Mouse (Mus musculus) v-Abl transformed pro-B cells (cell line): ENCODE measurements around the gene B3galt5.

ENCODE experiments used
- in situ Hi-C, 2 experiments: fragments of 400-800 bp; cut with MboI; formaldehyde crosslinking; loops; one replicate each; pipeline ENCODE4 v1.15.1; 2025; ENCODE audit not compliant: unreplicated experiment in 2 of 2

The B3galt5 gene

DNA sequence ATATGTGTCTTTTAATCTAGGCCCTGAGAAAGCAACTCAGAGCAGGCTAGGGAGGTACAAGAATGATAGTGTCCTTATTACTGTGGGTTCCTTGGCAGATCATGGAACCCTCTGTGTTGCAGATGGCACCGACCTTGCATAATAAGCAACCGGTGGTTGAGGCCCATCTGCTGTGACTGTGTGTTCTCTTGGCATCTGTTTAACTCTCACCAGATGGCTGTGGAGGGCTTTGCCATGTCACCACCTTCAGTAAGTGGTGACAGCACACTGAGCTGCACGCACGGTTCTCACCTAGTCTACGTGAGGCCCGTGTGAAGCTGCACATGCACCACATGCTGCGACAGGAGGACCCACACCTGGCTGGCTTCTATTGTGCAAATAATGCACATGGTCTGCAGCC lies 14.0 kb downstream of the B3galt5 start:
- in situ Hi-C loops: loop anchor here (25.0 kb wide), 2 partner anchors 213 to 1038 kb away; partner anchors contain the start of gene Pcp4 (in 2 of the 2)

DNA sequence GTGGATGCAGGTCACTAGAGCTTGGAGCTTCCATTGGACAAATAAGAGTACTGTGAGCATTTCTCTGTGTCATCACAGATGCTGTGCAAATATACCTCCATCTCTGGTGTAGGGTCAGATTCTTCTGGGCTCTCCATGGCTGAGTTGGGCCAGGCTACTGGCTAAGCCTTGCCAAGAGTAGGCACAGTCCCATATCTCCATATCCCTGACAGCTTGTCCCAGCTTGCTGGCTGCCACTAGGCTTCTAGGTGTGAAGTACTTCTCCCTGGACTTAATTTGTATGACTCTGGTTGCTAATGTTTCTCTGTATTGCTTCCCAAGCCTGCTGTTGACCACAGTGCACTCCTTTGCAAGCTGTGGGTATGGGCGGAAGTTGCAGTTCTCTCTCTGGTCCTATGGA lies 16.5 kb downstream of the B3galt5 start:
- in situ Hi-C loops: no loop called here

DNA sequence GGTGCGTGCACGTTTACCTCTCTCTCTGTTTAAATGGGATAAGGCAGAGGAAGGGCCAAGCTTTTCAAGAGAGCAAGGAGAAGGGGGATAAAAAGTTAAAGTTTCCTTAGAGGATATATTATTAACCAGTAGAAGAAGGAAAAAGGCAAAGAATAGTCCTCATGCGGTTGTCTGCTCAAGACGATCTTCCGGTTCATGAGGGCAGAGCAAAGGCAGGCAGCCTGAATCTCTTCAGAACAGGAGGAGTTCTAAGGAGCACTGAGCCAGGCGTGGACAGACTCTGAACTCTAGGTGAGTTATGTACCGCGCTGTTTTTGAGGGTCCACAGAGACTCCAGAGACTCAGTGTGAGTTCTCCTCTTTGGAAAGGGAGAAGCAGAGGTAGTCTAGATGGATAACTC lies 22.8 kb downstream of the B3galt5 start:
- in situ Hi-C loops: no loop called here

DNA sequence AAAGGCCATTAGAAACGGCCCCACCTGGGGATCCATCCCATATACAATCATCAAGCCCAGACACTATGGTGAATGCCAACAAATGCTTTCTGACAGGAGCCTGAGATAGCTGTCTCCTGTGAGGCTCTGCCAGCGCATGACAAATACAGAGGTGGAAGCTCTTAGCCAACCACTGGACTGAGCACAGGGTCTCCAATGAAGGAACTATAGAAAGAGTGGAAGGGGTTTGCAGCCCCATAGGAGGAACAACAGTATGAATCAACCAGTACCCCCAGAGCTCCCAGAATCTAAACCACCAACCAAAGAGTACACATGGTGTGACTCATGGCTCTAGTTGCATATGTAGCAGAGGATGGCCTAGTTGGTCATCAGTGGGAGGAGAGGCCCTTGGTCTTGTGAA lies 36.1 kb downstream of the B3galt5 start:
- in situ Hi-C loops: no loop called here

DNA sequence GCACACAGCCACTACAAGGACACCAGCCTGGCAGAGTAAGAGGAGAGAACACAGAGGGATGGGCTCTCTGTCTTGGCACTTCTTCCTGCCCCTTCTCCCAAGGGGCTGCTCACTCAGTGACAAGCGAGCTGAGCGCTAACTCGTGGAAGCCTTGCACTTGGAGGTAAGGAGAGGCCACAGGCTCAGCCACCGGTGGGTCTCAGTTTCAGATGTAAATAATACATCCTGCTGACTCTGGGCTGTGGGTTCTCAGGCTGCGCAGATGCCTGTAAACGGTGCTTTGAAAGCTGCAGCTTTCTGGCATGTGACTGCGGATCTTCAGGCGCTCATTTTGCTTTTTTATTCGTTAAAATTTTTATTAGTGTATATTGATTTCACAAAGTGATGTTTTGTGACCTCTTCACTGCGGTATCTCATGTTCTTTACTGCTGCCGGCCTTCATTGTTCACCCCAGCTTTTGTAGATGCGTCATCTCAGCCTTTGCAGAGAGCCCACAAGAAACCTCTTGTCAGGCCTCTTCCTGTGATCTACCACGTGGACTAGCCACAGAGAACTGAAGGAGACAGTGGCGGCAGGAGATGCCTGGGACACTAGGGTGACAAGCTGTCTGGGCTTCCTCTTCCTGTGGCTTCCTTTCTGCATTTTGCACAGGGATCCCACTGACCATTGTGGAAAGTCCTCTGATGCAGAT lies 37.5 kb downstream of the B3galt5 start:
- in situ Hi-C loops: no loop called here

DNA sequence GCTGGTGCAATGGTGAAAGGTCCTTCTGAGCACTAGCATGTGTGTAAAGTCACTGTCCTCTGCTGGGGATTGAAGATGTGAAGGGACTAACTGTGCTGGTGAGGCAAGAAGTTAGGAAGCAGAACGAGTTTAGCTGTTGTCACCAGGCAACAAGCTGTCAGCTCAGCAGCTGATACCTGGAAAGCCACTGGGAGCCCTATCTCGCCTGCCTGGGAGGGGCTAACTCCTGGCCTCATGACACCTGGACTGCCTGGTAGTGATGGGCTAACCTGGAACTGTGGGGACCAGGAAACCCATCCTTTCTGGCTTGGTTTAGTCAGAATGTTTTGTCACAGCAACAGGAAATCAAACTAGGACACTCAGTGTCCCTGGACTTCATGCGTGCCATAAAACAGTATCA lies 41.0 kb downstream of the B3galt5 start:
- in situ Hi-C loops: no loop called here

DNA sequence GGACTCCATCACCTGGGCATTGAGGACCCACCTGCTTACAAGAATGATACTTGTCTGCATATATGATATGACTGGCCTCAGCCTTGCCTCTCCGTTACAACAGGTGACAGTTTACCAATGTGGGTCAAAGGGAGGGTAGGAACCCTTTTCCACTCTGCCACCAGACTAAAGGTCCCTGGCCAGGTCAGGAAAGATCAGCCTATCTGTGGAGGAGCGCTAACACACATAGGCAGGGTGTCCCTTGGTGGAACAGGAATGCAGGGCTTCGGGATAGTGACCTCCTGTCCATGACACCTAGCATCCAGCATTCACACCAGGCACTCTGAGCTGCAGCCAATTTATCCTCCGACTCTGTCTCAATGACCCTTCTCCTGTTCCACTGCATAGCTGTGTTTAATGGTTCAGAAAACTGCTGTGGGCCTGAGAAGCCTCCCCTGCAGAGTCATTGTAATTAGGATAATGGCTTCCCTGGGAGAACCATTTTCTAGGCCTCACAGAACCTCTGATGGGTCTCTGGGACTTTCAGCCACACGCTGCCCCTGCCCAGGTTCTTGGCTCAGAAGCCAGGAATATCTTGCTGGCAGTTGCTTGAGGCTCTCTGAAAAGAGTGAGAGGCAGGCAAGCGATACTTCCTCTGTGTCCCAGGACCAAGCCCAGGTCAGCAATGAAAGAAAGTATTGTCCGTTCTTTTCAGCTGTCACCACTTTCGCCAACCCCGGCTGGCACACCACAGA lies 43.1 kb downstream of the B3galt5 start:
- in situ Hi-C loops: no loop called here

DNA sequence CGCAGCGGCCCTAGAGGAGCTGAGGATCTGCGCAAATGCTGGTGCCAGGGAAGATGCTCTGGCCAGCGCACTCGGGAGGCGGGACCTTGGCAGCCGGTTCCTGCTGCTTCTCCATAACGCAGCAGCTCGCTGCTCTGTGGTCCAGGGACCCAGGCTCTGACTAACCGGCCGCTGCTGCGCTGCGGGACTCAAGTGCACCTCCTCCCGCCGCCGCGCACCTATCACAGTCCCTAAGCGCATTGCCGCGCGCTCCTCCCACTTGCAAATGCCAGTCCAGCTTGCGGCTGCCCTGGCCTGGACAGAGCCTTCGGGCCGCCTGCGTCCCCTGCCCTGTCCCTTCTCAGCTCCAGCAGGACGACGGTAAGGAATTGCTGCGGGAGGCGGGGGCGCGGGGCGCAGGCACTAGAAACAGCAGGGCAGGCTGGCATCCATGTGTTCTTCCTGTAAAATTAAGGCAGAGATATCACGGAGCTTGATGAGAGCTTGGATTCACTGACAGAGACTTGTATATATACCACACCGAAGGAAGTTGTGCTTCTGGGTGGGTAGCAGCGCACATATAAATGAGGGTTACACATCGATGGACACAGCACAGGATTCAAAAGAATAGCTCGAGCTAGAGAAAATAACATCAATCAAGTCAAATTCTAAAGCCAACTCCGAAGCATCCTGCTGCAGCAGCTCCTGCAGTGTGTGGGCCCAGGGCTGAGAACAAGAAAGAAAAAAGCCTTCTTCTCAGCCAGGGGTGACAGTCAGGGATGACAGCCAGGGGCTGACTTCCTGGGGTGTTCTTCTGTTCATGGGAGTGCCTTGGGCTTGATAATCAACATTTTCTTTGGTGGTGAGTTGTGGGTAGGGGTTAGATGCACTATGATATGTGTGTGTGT lies 45.4 kb downstream of the B3galt5 start:
- in situ Hi-C loops: no loop called here

DNA sequence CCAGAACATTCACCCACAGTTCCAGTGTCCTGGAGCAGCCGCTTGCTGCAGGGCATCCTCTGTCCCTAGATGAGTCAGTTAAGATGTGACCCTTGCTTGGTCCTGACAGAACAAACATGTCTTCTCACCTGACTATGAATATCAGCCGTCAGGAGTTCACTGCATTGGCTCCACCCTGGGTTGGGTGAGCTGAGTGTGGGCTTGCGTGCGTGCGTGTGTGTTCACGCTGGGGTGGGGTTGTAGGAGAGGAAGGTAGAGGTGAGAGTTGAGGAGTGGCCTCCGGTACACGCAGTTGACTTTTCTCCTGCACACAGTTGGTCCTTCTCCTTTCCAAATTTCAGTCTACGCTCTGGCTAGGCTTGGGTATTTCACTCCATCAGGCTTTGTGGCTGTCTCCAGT lies 47.0 kb downstream of the B3galt5 start:
- in situ Hi-C loops: no loop called here

DNA sequence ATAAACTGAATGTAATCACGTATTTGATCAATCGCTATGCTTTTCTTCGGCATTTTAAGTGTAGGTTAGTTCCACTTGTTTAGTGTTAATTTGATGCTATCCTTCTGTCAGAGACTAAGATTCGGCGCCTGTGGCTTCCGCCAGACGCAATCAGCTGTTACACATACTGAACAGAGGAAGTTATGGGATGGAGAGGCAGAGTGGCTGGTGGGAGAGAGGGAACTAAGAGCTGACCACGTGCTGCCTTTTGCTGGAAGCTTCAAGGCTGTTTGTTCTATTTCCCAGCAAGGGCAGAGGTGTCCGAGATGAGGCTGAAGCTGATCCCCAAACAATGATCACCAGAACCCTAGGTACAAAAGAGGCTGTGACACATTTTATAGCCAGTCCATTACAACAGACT lies 56.3 kb downstream of the B3galt5 start:
- in situ Hi-C loops: no loop called here

DNA sequence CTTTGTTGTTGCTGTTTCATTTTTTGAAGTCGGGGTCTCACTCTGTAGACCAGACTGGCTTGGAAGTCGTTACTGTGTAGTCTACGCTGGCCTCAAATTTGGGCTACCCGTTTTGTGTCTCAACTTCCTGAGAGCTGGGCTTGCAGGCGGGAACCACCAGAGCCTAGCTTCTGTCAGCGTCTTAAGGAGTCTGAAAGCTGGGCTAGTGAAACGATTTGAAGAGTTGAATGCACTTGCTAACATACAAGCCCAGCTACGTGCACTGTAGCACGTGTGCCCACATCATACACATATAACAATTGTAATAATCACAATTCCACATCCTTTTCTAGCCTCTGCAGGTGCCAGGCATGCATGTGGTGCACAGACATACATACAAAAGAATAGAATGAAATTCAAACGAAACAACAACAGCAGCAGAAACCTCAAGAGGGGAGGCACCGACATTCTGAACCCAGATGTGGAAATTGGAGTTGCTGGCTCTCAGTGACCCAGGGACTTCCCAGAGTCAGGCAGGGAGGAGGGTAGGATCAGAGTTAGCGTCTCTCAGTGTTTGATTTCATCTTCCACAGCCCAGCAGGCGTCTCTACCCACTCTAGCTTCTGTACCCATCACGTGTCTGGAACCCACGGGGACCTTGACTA lies 57.1 kb downstream of the B3galt5 start:
- in situ Hi-C loops: no loop called here

DNA sequence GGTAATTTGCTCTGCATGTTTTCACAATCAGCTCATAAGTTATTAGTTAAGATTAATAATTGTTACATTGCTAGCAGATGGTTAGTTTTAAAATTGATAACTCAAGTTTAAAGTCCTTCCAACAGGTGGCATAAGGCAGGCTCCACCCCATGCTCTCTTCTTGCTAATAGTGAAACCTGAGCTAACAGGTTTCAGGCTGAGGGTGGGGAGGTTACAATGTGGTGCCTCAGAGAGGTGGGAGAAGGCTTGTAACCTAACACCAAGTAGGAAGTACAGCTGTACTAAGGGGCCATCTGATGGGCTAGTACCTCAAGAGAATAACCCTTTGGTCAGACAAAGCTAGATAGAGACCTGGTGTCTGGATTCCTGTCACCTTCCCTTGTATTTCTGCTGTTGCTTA lies 62.5 kb downstream of the B3galt5 start:
- in situ Hi-C loops: no loop called here

DNA sequence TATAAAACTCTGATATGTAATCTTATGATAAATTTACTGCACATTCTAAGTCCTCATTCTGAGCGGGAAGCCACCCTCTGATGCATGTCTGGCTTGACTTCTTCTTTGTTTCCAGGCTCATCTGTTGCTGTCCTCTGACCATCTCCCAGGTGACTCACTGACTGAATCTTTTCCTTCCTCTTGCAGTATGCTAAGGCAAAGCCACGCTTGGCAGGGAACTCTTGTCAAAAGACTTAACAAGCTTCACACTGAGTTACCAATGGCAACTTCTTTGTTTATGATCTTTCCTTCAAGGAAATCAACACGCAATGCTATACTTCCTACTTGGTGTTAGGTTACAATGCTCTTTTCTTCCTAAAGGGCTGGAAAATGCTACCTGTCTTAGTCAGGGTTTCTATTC lies 63.0 kb downstream of the B3galt5 start:
- in situ Hi-C loops: no loop called here

DNA sequence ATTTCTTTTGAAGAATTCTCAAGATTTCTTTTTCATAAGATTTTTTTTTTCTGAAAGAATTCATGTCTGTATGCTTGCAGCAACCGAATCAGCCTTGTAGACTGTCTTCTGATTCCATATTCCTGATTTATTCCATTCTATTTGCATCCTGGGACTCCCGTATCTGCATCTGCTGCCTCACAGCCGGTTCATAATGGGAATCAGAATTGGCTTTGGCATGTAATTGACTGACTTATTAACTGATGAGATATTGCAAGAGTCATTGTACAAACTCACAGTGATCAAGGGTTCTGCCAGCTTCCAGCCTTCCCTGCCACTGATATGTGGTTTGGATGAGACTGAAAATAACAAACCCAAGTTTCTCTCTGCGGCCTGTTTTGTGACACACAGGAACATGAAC lies 67.8 kb downstream of the B3galt5 start:
- in situ Hi-C loops: no loop called here

DNA sequence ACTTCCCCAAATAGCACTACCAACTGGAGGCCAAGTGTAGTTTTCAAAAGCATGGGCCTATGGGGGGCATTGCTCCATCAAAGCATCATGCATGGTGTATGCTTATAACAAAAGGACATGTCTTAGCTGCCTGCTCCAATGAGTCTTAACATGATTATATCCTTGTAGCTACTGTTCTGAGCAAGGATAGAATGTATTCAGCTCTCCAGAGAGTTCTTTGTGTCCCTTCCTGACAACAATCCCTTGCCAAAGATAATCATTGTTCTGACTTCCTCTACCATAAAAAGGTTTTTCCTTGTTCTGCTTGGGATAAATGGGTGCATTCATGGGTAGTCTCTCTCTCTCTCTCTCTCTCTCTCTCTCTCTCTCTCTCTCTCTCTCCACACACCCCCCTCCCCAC lies 68.8 kb downstream of the B3galt5 start:
- in situ Hi-C loops: no loop called here

DNA sequence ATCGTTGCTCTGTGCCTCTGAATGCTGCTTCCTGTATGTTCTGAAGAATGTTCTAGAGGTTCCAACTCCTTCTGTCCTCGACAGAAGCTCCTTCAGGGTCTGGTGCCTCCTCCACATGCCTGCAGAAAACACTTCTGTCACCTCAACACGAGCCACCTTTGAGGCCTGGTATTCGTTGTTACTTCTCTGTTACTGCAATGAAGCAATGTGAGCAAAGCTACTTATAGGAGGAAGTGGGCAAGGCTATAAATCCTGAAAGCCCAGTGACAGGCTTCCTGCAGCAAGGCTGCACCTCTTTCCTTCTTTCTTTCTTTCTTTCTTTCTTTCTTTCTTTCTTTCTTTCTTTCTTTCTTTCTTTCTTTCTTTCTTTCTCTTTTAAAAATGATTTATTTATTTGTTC lies 71.3 kb downstream of the B3galt5 start:
- in situ Hi-C loops: no loop called here

DNA sequence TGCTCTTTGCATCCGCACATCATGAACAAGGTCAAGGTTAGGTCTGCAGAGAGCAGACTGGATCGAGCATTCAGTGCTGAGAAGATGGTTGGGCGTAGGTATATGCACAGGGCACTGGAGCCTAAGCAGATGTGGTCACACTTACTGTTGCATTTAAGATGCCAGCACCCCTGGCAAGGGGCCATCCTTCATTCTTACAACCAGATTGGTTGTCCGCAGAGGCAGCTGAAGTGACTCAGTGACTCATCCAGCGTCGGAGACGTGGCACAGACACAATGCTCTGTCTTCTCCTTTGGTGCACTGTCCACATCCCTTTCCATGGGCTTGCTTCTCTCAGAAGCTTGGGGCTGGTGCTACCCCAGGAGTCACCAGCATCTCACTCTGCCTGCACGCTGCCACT lies 82.2 kb downstream of the B3galt5 start:
- in situ Hi-C loops: no loop called here

DNA sequence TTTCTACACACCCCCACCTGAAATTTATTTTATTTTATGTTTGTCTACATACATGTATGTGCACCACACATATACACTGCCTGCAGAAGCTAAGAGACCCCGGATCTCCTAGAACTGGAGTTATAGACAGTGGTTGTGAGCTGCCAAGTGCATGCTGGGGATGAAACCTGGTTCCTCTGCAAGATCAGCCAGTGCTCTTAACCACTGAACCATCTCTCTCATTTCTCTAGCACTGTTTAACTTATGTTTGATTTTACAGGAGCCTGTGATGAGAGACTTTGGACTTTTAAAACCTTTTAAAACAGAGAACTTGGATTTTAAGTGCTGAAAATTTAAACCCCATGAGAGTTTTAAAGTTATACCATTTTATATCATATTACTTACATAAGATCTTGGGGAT lies 87.1 kb downstream of the B3galt5 start:
- in situ Hi-C loops: no loop called here

DNA sequence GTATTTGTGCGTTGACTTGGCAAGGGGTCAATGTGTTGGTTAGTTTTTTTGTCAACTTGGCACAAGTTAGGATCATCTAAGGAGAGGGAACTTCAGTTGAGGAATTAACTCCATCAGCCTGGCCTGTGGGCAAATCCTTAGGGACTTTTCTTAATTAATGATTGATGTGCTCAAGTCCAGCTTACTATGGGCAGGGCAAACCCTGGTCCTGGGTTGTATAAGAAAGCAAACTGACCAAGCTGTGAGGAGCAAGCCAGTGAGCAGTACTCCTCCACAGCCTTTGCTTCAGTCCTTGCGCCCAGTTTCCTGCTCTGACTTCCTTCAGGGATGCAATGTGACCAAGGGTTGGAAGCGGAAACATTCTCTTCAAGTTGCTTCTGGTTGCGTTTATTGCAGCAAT lies 87.6 kb downstream of the B3galt5 start:
- in situ Hi-C loops: no loop called here

DNA sequence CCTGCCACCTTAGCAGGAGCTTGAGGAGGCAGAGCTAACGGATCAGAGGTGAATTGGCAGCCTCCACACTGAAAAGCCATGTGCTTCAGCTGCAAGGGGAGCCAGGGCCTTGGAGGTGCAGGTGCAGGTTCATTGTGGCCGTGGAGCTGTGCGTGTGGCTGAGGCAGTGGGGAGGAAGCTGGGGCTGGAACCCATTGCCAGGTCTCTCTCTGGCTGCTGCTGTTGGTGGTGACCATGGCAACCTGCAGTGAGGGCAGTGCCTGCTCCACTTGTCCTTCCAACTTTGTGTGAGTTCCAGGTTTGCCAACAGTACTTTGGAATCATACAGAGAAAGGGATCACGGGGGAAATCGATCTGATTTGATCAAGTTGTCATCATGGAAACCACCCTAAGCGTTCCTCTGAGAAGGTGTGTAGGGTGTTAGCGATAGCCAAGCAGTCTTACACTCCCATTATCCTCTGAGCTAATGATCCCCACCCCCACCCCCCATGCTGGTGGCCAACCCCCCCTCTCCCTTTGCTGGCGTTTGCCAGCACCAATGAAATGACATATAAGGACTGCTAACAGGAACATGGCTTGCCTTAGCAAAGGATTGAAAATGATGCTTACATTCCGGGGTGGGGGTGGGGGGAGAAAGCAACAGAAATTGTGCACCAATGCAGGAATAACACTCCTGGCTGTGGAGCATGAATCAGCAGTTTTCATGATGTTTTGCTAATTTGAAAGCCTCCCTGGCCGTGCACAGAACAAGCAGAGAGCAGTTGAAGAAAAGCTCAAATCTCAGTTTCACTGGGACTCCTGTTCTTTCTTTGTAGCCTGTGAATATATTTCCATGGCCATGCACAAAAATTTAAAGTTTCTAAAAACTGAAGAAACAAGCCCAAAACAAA lies 90.8 kb downstream of the B3galt5 start:
- in situ Hi-C loops: loop anchor here in 1 of 2 experiments (25.0 kb wide), 1 partner anchor 289 kb away; no protein-coding TSS in a partner anchor
